Mouse (Mus musculus): ENCODE measurements around the gene Pop7.

Pop7 gene

GRCm38 (mm10) chr5:137519691-137520550 is 17.6 kb upstream of the Pop7 start:
- TF ChIP-seq GATA4 (IDR thresholded peaks at IDR 0.05; ENCODE audit: insufficient replicate concordance, low read length) = no peak

- no peak for TF ChIP-seq GATA4 (IDR thresholded peaks at IDR 0.05; ENCODE audit: insufficient replicate concordance, low read length)
Observed at GRCm38 (mm10) chr5:137518436-137518835, 16.1 kb upstream of the Pop7 start, which contains the start of gene Gigyf1. Gene Gigyf1, plus strand, starts transcription at chr5:137518548.

- no peak for TF ChIP-seq GATA4 (IDR thresholded peaks at IDR 0.05; ENCODE audit: insufficient replicate concordance, low read length)
Observed at GRCm38 (mm10) chr5:137514811-137515210, 12.5 kb upstream of the Pop7 start.

GRCm38 (mm10) chr5:137513951-137514721 is 11.8 kb upstream of the Pop7 start:
- TF ChIP-seq GATA4 (IDR thresholded peaks at IDR 0.05; ENCODE audit: insufficient replicate concordance, low read length) = no peak

GRCm38 (mm10) chr5:137512847-137513794 is 10.8 kb upstream of the Pop7 start:
- no peak for TF ChIP-seq GATA4 (IDR thresholded peaks at IDR 0.05; ENCODE audit: insufficient replicate concordance, low read length)

GRCm38 (mm10) chr5:137511706-137512105 is 9.4 kb upstream of the Pop7 start:
- TF ChIP-seq GATA4 (IDR thresholded peaks at IDR 0.05; ENCODE audit: insufficient replicate concordance, low read length) = no peak

DNA sequence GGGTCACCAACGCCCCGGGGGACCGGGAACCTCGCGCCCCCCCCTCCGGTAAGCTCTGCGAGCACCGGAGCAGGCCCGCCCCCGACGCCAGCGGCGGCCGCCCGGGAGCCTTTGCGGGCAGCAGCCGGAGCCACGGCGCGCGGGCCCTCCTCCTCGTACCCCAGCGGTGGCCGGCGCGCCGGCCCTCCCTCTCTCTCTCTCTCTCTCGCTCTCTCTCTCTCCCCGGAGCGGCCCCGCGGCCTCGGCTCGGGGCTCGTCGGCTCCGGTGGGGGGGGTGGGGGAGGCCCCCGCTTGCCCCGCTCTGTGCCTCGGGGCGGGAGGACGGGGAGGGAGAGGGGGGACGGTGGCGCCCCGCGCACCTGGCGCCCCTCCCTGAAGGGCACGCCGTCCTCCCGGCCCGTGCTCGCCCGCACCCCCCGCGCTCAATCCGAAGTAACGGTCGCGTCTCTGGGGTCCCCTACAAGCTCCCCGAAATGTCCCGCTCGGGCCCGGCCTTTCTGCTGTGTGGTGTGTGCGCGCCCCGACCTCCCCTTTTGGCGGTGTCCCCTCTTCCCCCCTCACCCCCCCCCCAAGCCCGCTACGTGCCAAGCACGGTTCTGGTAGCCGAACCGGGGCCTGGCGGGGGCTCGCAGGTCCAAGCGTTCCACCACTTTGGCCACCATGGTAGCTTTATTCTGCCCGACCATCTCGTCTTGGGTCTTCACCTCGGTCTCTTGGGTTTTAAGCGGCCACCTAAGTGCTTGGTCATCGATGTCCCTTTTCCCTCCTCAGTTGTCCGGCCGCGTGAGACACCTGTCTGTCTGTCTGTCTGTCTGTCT is 8.5 kb upstream of the Pop7 start:
- no peak for TF ChIP-seq GATA4 (IDR thresholded peaks at IDR 0.05; ENCODE audit: insufficient replicate concordance, low read length)

DNA sequence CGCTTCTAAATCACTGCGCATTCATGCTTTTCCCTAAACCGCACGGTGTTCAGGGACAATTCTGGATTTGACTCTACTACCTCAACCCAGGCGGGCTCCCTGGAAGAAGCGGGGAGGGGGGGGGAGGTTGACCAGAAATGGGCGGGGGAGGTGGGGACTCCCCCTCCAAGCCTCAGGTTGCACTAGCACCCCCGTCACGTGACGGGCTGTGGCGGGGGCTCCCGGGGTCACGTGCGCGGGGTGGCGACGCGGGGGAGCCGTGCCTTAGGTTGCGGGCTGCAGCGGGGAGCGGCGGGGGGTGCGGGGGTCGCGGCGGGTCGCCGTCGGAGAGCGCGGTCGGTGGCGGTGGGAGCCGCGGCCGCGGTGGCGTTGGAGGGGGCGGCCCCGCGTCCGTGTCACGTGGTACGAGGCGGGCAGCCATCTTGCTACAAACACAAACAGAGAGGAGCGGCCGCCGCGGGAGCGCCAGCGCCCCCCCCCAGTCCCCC is 7.7 kb upstream of the Pop7 start:
- no peak for TF ChIP-seq GATA4 (IDR thresholded peaks at IDR 0.05; ENCODE audit: insufficient replicate concordance, low read length)

DNA sequence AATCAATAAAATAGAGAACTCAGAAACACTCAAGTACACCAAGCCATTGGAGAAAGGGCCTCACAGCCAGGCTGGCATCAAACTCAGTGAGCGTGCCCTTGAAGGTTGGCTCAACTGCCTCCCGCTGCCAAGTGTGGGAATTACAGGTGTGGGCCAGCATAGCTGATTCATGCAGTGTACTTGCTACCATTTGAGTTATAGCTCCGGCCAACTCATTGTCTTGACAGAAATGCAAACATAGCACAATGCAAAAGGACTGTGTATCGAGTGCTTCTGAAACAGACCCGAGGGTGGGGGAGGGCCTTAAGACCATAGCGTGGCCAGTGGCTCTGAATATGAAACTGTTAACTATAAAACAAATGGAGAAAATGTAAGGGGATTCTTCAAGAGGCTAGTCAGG is 1.7 kb upstream of the Pop7 start:
- TF ChIP-seq GATA4 (IDR thresholded peaks at IDR 0.05; ENCODE audit: insufficient replicate concordance, low read length) = no peak

DNA sequence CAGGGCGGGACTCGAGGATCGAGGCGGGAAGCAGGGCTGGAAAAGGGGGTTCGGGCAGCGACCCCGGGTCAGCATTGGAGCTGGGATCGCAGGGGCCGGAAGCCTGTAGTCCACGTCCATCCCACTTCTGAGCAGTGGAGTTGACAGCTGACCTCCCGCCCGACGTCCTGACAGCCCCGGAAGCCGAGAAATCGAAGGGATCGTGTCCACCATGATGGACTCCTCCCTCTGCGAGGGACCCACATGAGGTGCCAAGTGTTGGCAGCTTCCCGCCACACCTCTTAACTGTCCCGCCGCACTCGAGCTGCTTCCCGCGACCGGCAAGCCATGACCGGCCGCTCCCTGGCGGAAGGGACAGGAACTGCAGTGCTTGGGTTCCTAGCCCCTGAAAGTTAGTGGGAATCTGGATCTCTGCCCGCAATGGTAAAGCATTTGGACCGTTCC is 371 bp upstream of the Pop7 start:
- no peak for TF ChIP-seq GATA4 (IDR thresholded peaks at IDR 0.05; ENCODE audit: insufficient replicate concordance, low read length)

GRCm38 (mm10) chr5:137500186-137500585 is 2.1 kb downstream of the Pop7 start:
- TF ChIP-seq GATA4 (IDR thresholded peaks at IDR 0.05; ENCODE audit: insufficient replicate concordance, low read length) = no peak

DNA sequence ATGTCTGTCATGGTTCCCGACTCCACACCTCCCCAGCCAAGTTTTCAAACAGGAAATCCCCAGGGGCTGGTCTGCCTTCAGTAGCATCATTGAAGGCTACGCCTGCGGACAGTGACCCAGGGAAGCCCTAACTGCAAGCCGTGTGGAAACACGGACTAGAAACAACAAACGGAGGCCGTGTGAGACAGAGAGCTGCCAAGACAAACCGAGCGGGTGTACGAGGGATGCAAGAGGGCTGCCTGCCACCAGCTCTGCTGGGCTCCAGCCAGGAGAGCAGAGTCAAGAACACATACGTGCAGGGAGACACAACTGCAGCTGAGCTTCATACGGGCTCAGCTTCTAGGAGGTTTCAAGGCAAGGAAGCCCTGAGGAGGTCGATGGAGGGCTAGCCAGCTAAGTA is 8.5 kb downstream of the Pop7 start:
- no peak for TF ChIP-seq GATA4 (IDR thresholded peaks at IDR 0.05; ENCODE audit: insufficient replicate concordance, low read length)

GRCm38 (mm10) chr5:137491559-137491958 is 10.8 kb downstream of the Pop7 start:
- no peak for TF ChIP-seq GATA4 (IDR thresholded peaks at IDR 0.05; ENCODE audit: insufficient replicate concordance, low read length)

GRCm38 (mm10) chr5:137487616-137488015 is 14.7 kb downstream of the Pop7 start:
- TF ChIP-seq GATA4 (IDR thresholded peaks at IDR 0.05; ENCODE audit: insufficient replicate concordance, low read length) = no peak
